Mouse (Mus musculus) retina, postnatal 1 day (tissue): Measurements from ENCODE around the gene Txn2.

ENCODE experiments used
- DNase-seq: peaks from one replicate; pipeline ENCODE4 v3.0.0-alpha.2; 2012

Gene Txn2

GRCm38 (mm10) chr15:77906081-77906480 lies 22.7 kb downstream of the Txn2 start:
- DNase-seq: no peak

- peak; percentile 76 for DNase-seq
Observed at GRCm38 (mm10) chr15:77905275-77905970, 23.4 kb downstream of the Txn2 start.

DNA sequence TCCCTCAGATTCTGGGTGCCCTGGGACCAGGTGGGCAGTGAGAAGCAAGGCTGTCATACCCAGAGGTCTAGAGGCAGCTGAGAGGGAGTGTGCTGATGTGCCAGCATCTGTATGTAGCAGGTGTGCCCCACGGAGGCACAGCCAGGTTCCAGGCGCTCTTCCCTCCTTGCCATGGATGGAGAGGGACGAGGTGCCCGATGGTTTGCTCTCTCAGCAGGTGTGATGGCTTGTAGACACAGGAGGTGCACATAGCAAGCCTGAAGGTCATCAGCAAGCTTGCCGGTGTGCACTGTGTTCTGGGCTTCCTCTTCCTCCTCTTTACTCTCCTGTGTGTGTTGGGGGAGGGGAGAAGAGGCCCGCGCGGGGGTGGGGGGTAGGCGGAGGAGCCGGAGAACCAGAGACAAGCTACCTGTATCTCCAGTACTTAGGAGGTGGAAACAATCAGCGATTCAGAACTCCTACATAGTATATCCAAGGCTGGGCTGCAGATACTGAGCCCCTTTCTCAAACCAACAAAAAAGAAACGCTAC lies 24.4 kb downstream of the Txn2 start:
- DNase-seq: no peak

DNA sequence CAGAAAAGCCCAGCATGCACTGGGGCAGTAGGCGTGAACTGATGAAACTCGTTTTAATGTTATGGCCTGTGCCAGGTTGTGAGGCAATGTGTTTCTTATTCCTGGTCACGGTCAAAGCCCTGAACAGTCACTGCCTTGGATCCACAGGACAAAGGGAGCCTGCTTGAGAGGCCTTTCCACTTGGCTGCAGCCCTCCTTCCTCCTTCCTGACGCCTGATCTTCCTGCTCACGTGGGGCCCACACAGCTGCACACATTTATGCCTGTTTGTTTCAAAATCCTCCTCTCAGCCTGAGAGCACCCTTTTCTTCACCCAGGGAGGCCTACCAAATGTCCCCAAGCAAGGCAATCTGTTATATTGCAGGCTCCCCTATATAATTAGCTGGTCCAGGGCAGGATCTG lies 25.6 kb downstream of the Txn2 start:
- DNase-seq: no peak

GRCm38 (mm10) chr15:77894926-77895325 lies 33.9 kb downstream of the Txn2 start:
- DNase-seq: no peak

- DNase-seq: no peak
Observed at GRCm38 (mm10) chr15:77893292-77893691, 35.5 kb downstream of the Txn2 start.

- DNase-seq: no peak
Observed at GRCm38 (mm10) chr15:77892420-77892819, 36.4 kb downstream of the Txn2 start.

DNA sequence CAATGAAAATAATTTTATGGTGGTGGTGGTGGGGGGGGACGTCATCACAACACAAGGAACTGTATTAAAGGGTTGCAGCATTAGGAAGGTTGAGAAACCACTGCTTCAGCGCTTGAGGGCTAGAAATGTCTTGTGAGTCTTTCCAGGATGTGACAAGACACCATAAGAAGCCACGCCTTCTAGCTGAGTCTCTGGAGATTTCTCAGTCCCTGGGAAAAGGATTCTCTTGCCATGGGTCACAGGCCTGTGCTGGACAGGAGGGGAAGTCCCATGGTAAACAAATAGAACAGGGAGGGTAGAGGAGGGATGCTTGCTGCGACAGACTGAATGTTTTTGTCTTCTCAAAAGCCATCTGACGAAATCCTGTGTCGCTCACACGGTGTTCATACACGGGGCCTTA lies 37.0 kb downstream of the Txn2 start:
- no peak for DNase-seq

- DNase-seq: no peak
Observed at GRCm38 (mm10) chr15:77889761-77890422, 38.9 kb downstream of the Txn2 start.

DNA sequence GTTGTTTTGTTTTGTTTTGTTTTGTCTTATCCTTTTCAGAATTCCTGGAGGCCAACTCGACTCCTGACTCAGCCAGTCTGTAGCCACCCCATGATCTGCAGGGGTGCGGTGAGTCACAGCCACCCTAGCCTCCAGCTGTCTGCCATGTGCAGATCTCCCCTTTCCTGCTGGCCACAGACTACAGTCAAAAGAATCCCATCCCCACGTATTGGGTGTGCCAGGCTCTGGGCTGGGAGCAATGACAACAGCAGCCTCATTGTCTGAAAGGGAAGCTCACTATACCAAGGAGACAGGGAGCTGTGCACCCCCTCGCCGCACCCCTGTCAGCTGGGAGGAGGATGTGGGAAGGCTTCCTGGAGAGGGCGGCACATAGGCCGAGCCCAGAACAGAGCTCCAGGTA lies 40.5 kb downstream of the Txn2 start:
- no peak for DNase-seq

- DNase-seq: no peak
Observed at GRCm38 (mm10) chr15:77887093-77887488, 41.7 kb downstream of the Txn2 start.

GRCm38 (mm10) chr15:77886369-77887092 lies 42.3 kb downstream of the Txn2 start:
- DNase-seq: no peak

GRCm38 (mm10) chr15:77885945-77886344 lies 42.9 kb downstream of the Txn2 start:
- DNase-seq: no peak

GRCm38 (mm10) chr15:77885159-77885558 lies 43.6 kb downstream of the Txn2 start:
- DNase-seq: no peak

- DNase-seq: no peak
Observed at GRCm38 (mm10) chr15:77883697-77884010, 45.2 kb downstream of the Txn2 start.

DNA sequence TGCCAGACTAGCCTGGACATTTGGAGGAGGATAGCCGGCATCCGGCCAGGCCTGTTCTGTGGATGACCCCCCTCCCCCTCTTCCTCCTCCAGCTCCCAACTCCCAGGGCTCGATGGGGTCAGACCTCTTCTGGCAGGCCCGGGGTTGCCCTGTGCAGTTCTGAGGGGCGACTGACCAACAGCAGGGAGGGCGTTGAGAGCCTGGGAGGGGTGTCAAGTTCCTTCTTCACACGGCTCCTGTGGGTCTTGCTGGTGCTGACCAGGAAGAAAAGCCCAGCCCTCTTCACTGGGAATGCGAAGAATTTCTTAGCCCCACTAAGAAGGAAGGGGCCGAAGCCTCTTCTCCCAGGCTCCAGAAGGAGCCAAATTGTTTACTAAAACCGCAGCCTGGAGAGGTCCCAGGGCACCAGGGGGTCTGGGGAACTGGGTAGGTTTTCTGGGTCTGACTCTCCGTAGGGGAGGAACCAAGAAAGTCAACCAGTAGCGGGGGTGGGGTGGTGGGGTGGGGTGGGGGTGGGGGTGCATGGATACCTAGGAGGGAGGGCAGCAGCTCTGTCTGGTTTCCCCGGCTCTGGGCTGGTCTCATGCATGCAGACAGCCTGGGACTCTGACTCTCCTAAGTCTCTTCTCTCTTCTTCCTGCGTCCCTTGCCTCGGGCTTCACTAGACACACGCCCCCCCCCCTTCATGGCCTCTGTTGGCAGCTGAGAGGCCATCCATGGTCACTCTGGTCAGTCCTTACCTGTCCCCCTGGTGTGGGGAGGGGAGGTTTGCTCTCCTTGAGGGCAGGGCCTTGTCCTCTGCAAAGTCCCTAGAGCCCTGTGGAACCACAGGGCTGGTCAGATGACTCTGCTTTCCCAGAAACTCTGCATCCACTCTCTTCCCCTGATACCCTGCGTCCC lies 45.8 kb downstream of the Txn2 start:
- DNase-seq: peak; percentile 30

DNA sequence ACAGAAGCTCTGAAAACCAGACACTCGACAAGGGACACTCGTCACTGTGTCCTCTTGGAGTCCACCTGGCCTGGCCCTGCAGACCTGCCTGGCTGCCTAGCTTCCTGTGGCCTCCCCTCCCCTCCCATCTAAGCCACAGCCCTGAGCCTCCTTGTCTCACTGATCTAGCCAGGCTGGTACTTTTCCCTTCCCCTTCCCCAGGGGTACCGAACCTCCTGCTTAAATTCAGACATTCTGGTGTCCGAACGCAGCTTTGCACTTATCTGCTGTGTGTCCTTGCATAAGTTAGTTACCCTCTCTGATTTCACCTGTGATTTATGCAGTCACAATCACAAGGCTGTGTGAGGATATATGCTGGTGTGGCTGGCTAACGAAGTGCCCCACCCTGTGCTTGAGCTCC lies 46.5 kb downstream of the Txn2 start:
- no peak for DNase-seq

DNA sequence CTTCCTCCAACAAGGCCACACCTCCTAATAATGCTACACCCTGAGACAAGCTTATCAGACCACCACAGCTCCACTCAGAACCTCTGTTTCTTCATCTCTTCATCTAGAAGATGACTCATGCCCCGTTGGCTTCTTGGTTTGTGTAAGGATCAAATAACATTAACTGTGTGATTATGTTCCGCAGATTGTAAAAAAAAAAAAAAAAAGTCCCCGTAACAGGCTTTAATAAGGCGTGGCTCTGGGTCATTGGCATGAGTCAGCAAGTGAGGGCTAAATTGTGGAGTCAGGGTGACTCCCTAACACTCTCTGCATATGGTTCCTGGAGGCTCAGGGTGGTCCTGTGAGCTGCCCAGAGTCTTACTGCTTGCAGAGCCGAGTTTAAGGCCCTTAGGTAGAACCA lies 47.1 kb downstream of the Txn2 start:
- no peak for DNase-seq

DNA sequence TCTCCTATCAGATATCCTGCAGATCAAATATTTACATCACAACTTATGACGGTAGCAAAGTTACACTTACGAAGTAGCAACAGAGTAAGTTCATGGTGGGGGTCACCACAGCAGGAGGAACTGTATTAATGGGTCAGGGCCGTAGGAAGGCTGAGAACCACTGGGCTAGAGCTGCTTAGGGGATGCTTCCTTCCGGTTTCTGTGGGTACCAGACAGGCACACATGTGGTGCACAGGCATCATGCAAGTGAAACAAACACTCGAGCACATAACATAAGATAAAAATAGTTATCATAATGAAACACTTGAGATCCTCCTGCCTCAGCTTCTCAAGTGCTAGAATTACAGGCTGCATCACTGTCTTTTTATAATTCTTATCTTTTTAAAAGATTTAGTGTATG lies 48.1 kb downstream of the Txn2 start:
- DNase-seq: no peak

GRCm38 (mm10) chr15:77879756-77880155 lies 49.0 kb downstream of the Txn2 start:
- no peak for DNase-seq

DNA sequence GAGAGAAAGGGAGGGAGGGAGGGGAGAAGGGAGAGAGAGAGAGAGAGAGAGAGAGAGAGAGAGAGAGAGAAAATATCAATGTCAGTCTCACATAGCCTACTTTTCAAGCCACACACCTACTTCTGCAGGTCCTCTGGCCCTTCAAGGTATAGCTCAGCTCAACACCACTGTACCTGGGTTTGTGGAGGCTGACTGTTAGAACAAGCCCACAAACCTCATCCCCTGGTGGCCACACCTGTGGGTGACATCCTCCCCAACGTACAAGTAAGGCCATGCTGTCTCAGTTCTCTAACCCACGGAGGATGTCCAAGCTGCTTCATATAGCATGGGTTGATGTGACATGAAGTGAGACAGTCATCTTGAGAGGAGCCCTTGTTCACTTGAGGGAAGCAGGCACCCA lies 51.6 kb downstream of the Txn2 start:
- DNase-seq: no peak

GRCm38 (mm10) chr15:77876716-77877115 lies 52.1 kb downstream of the Txn2 start:
- DNase-seq: no peak

GRCm38 (mm10) chr15:77875953-77876352 lies 52.9 kb downstream of the Txn2 start:
- no peak for DNase-seq
